ENCODE assay signal across 8 mouse cellular contexts in genomic region chr4:98003323-98004107, GRCm38 (mm10).
DNase-seq lines count a peak whose midpoint lies in the region; ATAC-seq and TF ChIP-seq lines count a peak whose summit lies in the region.

No protein-coding gene starts in this region.

- H3K4me3 ChIP-seq in left cerebral cortex, adult 2 months: no peak overlapping the region
- 0 out of 2 replicates have a peak overlapping the region, but pooled peaks have one; percentile 6 for H3K4me3 ChIP-seq in lung, postnatal 0 days (ENCODE audit: low read depth, low read length)
- no peak overlapping the region for H3K4me3 ChIP-seq in stomach, postnatal 0 days (ENCODE audit: low read depth, low read length)
- H3K4me3 ChIP-seq in thymus, adult 2 months (ENCODE audit: control insufficient read depth, insufficient read depth, low read length): no peak overlapping the region

- no peak for TF ChIP-seq POLR2A in thymus, adult 2 months (IDR thresholded peaks at IDR 0.05; ENCODE audit: control insufficient read depth, extremely low read depth, insufficient read depth, low read length, poor library complexity)

- H3K9me3 ChIP-seq in lung, postnatal 0 days (ENCODE audit: low read length): no peaks in the 10 kb centered on the region
- no peaks in the 10 kb centered on the region for H3K9me3 ChIP-seq in stomach, postnatal 0 days (ENCODE audit: control insufficient read depth, low read length)

- H3K4me1 ChIP-seq in lung, postnatal 0 days (ENCODE audit: insufficient read depth, low read depth, low read length): peaks cover 19% of the 10 kb centered on the region; the same call in 1 of the 2 replicates
- peaks cover 11% of the 10 kb centered on the region; the same call in 1 of the 2 replicates for H3K4me1 ChIP-seq in stomach, postnatal 0 days (replicated peaks; ENCODE audit: control insufficient read depth, insufficient read depth)
- H3K4me1 ChIP-seq in thymus, adult 2 months (replicated peaks; ENCODE audit: control insufficient read depth, insufficient read depth, low read length): no peaks in the 10 kb centered on the region

- no peaks in the 10 kb centered on the region for H3K36me3 ChIP-seq in lung, postnatal 0 days (ENCODE audit: insufficient read depth, low read length)
- 0 out of 2 replicates have a peak, but pooled peaks cover 3% of the 10 kb centered on the region for H3K36me3 ChIP-seq in stomach, postnatal 0 days (ENCODE audit: control insufficient read depth, insufficient read depth, low read length)
- no peaks in the 10 kb centered on the region for H3K36me3 ChIP-seq in thymus, adult 2 months (ENCODE audit: control insufficient read depth, insufficient read depth, low read length)

- H3K4me2 ChIP-seq in lung, postnatal 0 days (replicated peaks; ENCODE audit: low read depth, low read length): peak overlapping the region; percentile 42
- peak overlapping the region; percentile 24 for H3K4me2 ChIP-seq in stomach, postnatal 0 days (replicated peaks; ENCODE audit: low read depth)

- TF ChIP-seq CTCF in left cerebral cortex, adult 2 months (IDR thresholded peaks at IDR 0.05): no peak
- no peak for TF ChIP-seq CTCF in lung, postnatal 0 days (IDR thresholded peaks at IDR 0.05)
- no peak for TF ChIP-seq CTCF in stomach, postnatal 0 days (IDR thresholded peaks at IDR 0.05; ENCODE audit: low read depth)
- TF ChIP-seq CTCF in thymus, adult 2 months (IDR thresholded peaks at IDR 0.05; ENCODE audit: borderline replicate concordance, control insufficient read depth, extremely low read depth, insufficient read depth, low read length, poor library complexity): no peak

- H3K27ac ChIP-seq in left cerebral cortex, adult 2 months: peak overlapping the region; percentile 63
- peak overlapping the region; percentile 88 for H3K27ac ChIP-seq in lung, postnatal 0 days (ENCODE audit: low read length)
- peak overlapping the region; percentile 91 for H3K27ac ChIP-seq in stomach, postnatal 0 days (replicated peaks)
- H3K27ac ChIP-seq in thymus, adult 2 months (ENCODE audit: control insufficient read depth, insufficient read depth, low read length): no peak overlapping the region

- intact Hi-C loops in left cerebral cortex, adult 2 months (cut with DNase I): loop anchor here (5.0 kb wide), 1 partner anchor 226 kb away; the partner anchor contains the start of gene E130114P18Rik
- intact Hi-C loops in left cerebral cortex, postnatal 14 days (cut with DNase I): loop anchor here (5.0 to 10.0 kb wide), 2 partner anchors 99 to 249 kb away; no protein-coding TSS in a partner anchor

- no peak overlapping the region for H3K9ac ChIP-seq in lung, postnatal 0 days (replicated peaks; ENCODE audit: low read depth)
- H3K9ac ChIP-seq in stomach, postnatal 0 days (ENCODE audit: low read length): peak overlapping the region; percentile 43

- H3K27me3 ChIP-seq in lung, postnatal 0 days (replicated peaks; ENCODE audit: insufficient read depth, low read length): no peaks in the 10 kb centered on the region
- no peaks in the 10 kb centered on the region for H3K27me3 ChIP-seq in stomach, postnatal 0 days (ENCODE audit: control insufficient read depth, insufficient read depth, low read length)
- no peaks in the 10 kb centered on the region for H3K27me3 ChIP-seq in thymus, adult 2 months (ENCODE audit: control insufficient read depth, insufficient read depth, low read length)

- ATAC-seq in lung, postnatal 0 days: peak; percentile 83
- ATAC-seq in stomach, postnatal 0 days (ENCODE audit: low FRiP score, low TSS enrichment): peak; percentile 75

- WGBS in lung, postnatal 0 days: 11% methylated on average over 12 of the region's 12 CpGs
- WGBS in stomach, postnatal 0 days: 15% methylated on average over 12 of the region's 12 CpGs
- 89% methylated on average over 12 of the region's 12 CpGs for WGBS in thymus, adult 2 months

- DNase-seq in left cerebral cortex, adult 2 months (ENCODE audit: extremely low spot score in 1 of 2, low spot score in 2 of 2): no peak
- no peak for DNase-seq in left cerebral cortex, postnatal 14 days (ENCODE audit: low spot score in 2 of 2)
- DNase-seq in heart, adult 8-10 months (ENCODE audit: low spot score): peak; percentile 31
- peak; percentile 24 to 33 for DNase-seq in kidney, adult 8-10 months
- peak; percentile 87 for DNase-seq in lung, postnatal 0 days (ENCODE audit: low spot score)
- DNase-seq in stomach, postnatal 0 days (ENCODE audit: low spot score): peak; percentile 44
- no peak for DNase-seq in right cerebral cortex, postnatal 10 days (ENCODE audit: low spot score in 2 of 2)
- no peak for DNase-seq in thymus, adult 2 months

- TF ChIP-seq EP300 in lung, postnatal 0 days (IDR thresholded peaks at IDR 0.05): no peak
- TF ChIP-seq EP300 in stomach, postnatal 0 days (optimal IDR thresholded peaks at IDR 0.05): no peak

Comparison
In these comparisons a context has a peak if more than half of its experiments do, and no peak if none do; other contexts are left out.
1. DNase-seq: peak in heart, adult 8-10 months (single experiment), kidney, adult 8-10 months (2 of 2), lung, postnatal 0 days (single experiment) and stomach, postnatal 0 days (single experiment); none in left cerebral cortex, adult 2 months (0 of 2), left cerebral cortex, postnatal 14 days (0 of 2), right cerebral cortex, postnatal 10 days (0 of 2) and thymus, adult 2 months (single experiment).